Mouse (Mus musculus) testis, adult 2 months (tissue): ENCODE results near the gene Nr3c2.

Experiments
- CTCF ChIP-seq: fragments of 200-500 bp; IDR thresholded peaks from 2 replicates; pipeline ENCODE4 v1.5.1; 2012; ENCODE audit warnings: low read depth, mild to moderate bottlenecking, inconsistent platforms, low read length, moderate library complexity; ENCODE audit not compliant: control insufficient read depth, insufficient read depth, insufficient replicate concordance
- POLR2A ChIP-seq: fragments of 200-500 bp; IDR thresholded peaks from 2 replicates; pipeline ENCODE4 v1.6.1; 2012; ENCODE audit warnings: low read depth, mild to moderate bottlenecking, inconsistent platforms, low read length, moderate library complexity; ENCODE audit not compliant: control insufficient read depth

DNA sequence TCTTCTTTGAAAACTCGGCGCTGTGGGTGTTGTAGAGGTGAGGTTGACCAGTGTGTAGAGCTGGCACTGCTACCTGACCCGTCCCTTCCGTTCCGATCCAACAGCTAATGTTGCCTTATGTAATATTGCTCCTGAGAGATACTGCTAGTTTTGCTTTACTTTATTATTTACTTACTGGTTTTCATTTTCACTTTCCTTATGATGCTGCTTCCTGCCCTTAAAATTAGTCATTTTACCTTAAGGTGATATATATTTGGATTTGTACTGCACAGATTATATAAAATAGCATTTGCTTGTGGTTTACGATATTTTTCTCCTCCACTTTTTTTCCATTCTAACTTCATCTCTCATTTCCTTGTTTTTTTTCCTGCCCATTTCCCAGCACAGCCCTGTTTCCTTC is 157.6 kb downstream of the Nr3c2 start:
- no peak for TF ChIP-seq CTCF
- no peak for TF ChIP-seq POLR2A
